Mouse (Mus musculus) urinary bladder, postnatal 4 days (tissue): ENCODE results near the gene Spns1.
A peak's percentile ranks its signal among the peaks of the same experiment; 100 is the strongest.
"Not testable (repeated sequence)": the region's sequence is repeated elsewhere in the genome, so short reads cannot be mapped to it uniquely, and the experiment has no call there.

Experiments
- DNase-seq, 2 experiments: peaks; one replicate each; pipeline ENCODE4 v3.0.0; 2021 to 2022; ENCODE audit warnings: low spot score in 2 of 2

Spns1 gene

GRCm38 (mm10) chr7:126377278-126378158 lies at the start of gene Spns1:
Gene Spns1 (minus strand): TSS chr7:126377450.
- DNase-seq: peak; percentile 89 to 94

- DNase-seq: no peak
Observed at GRCm38 (mm10) chr7:126424161-126424560, 46.9 kb upstream of the Spns1 start.

- no peak for DNase-seq
Observed at GRCm38 (mm10) chr7:126421756-126422155, 44.5 kb upstream of the Spns1 start.

- no peak for DNase-seq
Observed at GRCm38 (mm10) chr7:126418496-126418895, 41.2 kb upstream of the Spns1 start.

GRCm38 (mm10) chr7:126417606-126418005 lies 40.4 kb upstream of the Spns1 start:
- DNase-seq: no peak

GRCm38 (mm10) chr7:126417045-126417444 lies 39.8 kb upstream of the Spns1 start:
- no peak for DNase-seq

- DNase-seq: no peak
Observed at GRCm38 (mm10) chr7:126416615-126417014, 39.4 kb upstream of the Spns1 start.

- no peak for DNase-seq
Observed at GRCm38 (mm10) chr7:126414725-126415124, 37.5 kb upstream of the Spns1 start, which contains the start of gene Cd19. Gene Cd19 (minus strand): TSS chr7:126414889.

GRCm38 (mm10) chr7:126411061-126411460 lies 33.8 kb upstream of the Spns1 start:
- DNase-seq: no peak

GRCm38 (mm10) chr7:126408686-126409085 lies 31.4 kb upstream of the Spns1 start:
- DNase-seq: no peak

- not testable (repeated sequence) for DNase-seq
Observed at GRCm38 (mm10) chr7:126402518-126402917, 25.3 kb upstream of the Spns1 start.

- peak; percentile 63 to 84 for DNase-seq
Observed at GRCm38 (mm10) chr7:126399548-126399947, 22.3 kb upstream of the Spns1 start.

- DNase-seq: no peak
Observed at GRCm38 (mm10) chr7:126397822-126398221, 20.6 kb upstream of the Spns1 start.

- DNase-seq: no peak
Observed at GRCm38 (mm10) chr7:126397221-126397620, 20.0 kb upstream of the Spns1 start.

GRCm38 (mm10) chr7:126396298-126397119 lies 19.3 kb upstream of the Spns1 start, which contains the start of gene Nfatc2ip:
Gene Nfatc2ip (minus strand): TSS chr7:126396737.
- DNase-seq: peak; percentile 90

GRCm38 (mm10) chr7:126392086-126392884 lies 15.0 kb upstream of the Spns1 start:
- DNase-seq: not testable (repeated sequence)

- DNase-seq: no peak
Observed at GRCm38 (mm10) chr7:126388185-126388584, 10.9 kb upstream of the Spns1 start.

- DNase-seq: no peak
Observed at GRCm38 (mm10) chr7:126383565-126383964, 6.3 kb upstream of the Spns1 start.

- DNase-seq: no peak
Observed at GRCm38 (mm10) chr7:126376903-126377277, 360 bp downstream of the Spns1 start.

GRCm38 (mm10) chr7:126375012-126375411 lies 2.2 kb downstream of the Spns1 start:
- DNase-seq: no peak

- no peak for DNase-seq
Observed at GRCm38 (mm10) chr7:126374526-126374925, 2.7 kb downstream of the Spns1 start.

GRCm38 (mm10) chr7:126373007-126373406 lies 4.2 kb downstream of the Spns1 start:
- no peak for DNase-seq
